Mouse (Mus musculus): ENCODE results near the gene Tsga10. TPM values are rescaled to one million over a fixed set of nuclear protein-coding genes. Genes with fewer than 3 reads are reported as not detected.

The Tsga10 gene
- polyA plus RNA-seq, 1 experiment from 2014 or later, result 4.9 TPM

- H3K36me3 ChIP-seq (ENCODE audit: control insufficient read depth, insufficient read depth), result no peaks in the 10 kb centered on the region
- H3K4me2 ChIP-seq (ENCODE audit: low read depth, low read length), result no peak overlapping the region
- H3K9me3 ChIP-seq (replicated peaks; ENCODE audit: control insufficient read depth, low read length), result no peaks in the 10 kb centered on the region
- no peak overlapping the region for H3K4me3 ChIP-seq (ENCODE audit: low read length)
- no peaks in the 10 kb centered on the region for H3K4me1 ChIP-seq (ENCODE audit: control insufficient read depth, insufficient read depth, low read length)
- H3K27me3 ChIP-seq (ENCODE audit: control insufficient read depth, insufficient read depth, low read length), result no peaks in the 10 kb centered on the region
- ATAC-seq (replicated peaks; ENCODE audit: extremely low read depth, insufficient read depth, low FRiP score), result no peak
- no peak overlapping the region for H3K9ac ChIP-seq (ENCODE audit: low read length)
- WGBS, result 84% methylated on average over 5 of the region's 5 CpGs
- no peak overlapping the region for H3K27ac ChIP-seq (ENCODE audit: low read length)
Measured at GRCm38 (mm10) chr1:37735932-37736331, 130.3 kb downstream of the Tsga10 start.

GRCm38 (mm10) chr1:37734841-37735240 lies 131.4 kb downstream of the Tsga10 start:
- H3K27ac ChIP-seq (ENCODE audit: low read length), result no peak overlapping the region
- no peak overlapping the region for H3K4me2 ChIP-seq (ENCODE audit: low read depth, low read length)
- H3K4me1 ChIP-seq (ENCODE audit: control insufficient read depth, insufficient read depth, low read length), result no peaks in the 10 kb centered on the region
- no peak overlapping the region for H3K9ac ChIP-seq (ENCODE audit: low read length)
- no peaks in the 10 kb centered on the region for H3K27me3 ChIP-seq (ENCODE audit: control insufficient read depth, insufficient read depth, low read length)
- H3K4me3 ChIP-seq (ENCODE audit: low read length), result no peak overlapping the region
- no peaks in the 10 kb centered on the region for H3K36me3 ChIP-seq (ENCODE audit: control insufficient read depth, insufficient read depth)
- ATAC-seq (replicated peaks; ENCODE audit: extremely low read depth, insufficient read depth, low FRiP score), result no peak
- H3K9me3 ChIP-seq (replicated peaks; ENCODE audit: control insufficient read depth, low read length), result no peaks in the 10 kb centered on the region
- WGBS, result 79% methylated on average over 7 of the region's 7 CpGs

DNA sequence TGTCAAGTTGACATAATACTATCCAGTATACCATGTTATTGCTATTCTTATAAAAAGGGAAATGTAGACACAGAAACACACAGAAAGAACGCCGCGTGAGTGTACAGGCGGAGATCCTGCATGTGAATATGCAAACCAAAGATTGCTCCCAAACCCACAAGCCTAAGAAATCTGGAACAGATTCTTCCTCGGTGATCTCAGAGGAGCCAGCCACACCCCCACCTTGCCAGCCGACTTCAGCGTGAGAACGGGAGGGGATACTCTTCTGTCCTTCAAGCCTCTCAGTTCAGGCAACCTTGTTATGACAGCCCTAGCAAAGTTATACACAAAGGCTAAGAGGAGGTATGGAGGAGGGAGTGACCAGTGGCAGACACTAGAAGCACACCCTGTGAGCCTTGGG lies 136.9 kb downstream of the Tsga10 start:
- no peak overlapping the region for H3K4me3 ChIP-seq (ENCODE audit: low read length)
- H3K4me1 ChIP-seq (ENCODE audit: control insufficient read depth, insufficient read depth, low read length), result no peaks in the 10 kb centered on the region
- H3K9me3 ChIP-seq (replicated peaks; ENCODE audit: control insufficient read depth, low read length), result no peaks in the 10 kb centered on the region
- no peaks in the 10 kb centered on the region for H3K27me3 ChIP-seq (ENCODE audit: control insufficient read depth, insufficient read depth, low read length)
- WGBS, result 86% methylated on average over 8 of the region's 8 CpGs
- H3K4me2 ChIP-seq (ENCODE audit: low read depth, low read length), result no peak overlapping the region
- H3K9ac ChIP-seq (ENCODE audit: low read length), result no peak overlapping the region
- H3K36me3 ChIP-seq (ENCODE audit: control insufficient read depth, insufficient read depth), result no peaks in the 10 kb centered on the region
- no peak for ATAC-seq (replicated peaks; ENCODE audit: extremely low read depth, insufficient read depth, low FRiP score)
- H3K27ac ChIP-seq (ENCODE audit: low read length), result no peak overlapping the region

GRCm38 (mm10) chr1:37728053-37728452 lies 138.2 kb downstream of the Tsga10 start:
- H3K4me2 ChIP-seq (ENCODE audit: low read depth, low read length), result no peak overlapping the region
- WGBS, result 46% methylated on average over 10 of the region's 10 CpGs
- ATAC-seq (replicated peaks; ENCODE audit: extremely low read depth, insufficient read depth, low FRiP score), result no peak
- H3K9ac ChIP-seq (ENCODE audit: low read length), result no peak overlapping the region
- H3K9me3 ChIP-seq (replicated peaks; ENCODE audit: control insufficient read depth, low read length), result no peaks in the 10 kb centered on the region
- H3K4me1 ChIP-seq (ENCODE audit: control insufficient read depth, insufficient read depth, low read length), result no peaks in the 10 kb centered on the region
- no peaks in the 10 kb centered on the region for H3K36me3 ChIP-seq (ENCODE audit: control insufficient read depth, insufficient read depth)
- no peaks in the 10 kb centered on the region for H3K27me3 ChIP-seq (ENCODE audit: control insufficient read depth, insufficient read depth, low read length)
- H3K4me3 ChIP-seq (ENCODE audit: low read length), result no peak overlapping the region
- H3K27ac ChIP-seq (ENCODE audit: low read length), result no peak overlapping the region

DNA sequence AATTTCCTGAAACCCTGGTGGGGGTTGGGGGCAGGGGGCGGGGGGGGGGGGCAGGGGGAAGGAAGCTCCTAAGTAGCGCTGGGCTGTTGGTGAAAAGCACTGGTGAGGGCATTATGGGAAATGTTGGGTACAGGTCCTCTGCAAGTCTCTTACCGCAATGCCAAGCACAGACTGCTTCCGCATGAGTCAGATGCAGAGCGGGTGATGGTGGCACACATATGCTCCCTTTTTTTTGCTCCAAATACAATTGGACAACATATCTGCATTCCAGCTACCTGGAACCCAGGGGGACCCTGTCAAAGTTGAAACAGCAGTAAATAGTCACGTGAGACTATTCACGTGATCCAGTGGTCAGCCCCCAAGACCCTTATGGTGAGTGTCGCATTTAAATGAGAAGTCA lies 139.0 kb downstream of the Tsga10 start:
- Histone ChIP-seq H3K27ac (ENCODE audit: low read length) (no peak overlapping the region), H3K4me3 (ENCODE audit: low read length) (no peak overlapping the region), H3K9me3 (replicated peaks; ENCODE audit: control insufficient read depth, low read length) (no peaks in the 10 kb centered on the region), H3K36me3 (ENCODE audit: control insufficient read depth, insufficient read depth) (no peaks in the 10 kb centered on the region), H3K9ac (ENCODE audit: low read length) (no peak overlapping the region), H3K4me2 (ENCODE audit: low read depth, low read length) (no peak overlapping the region), H3K4me1 (ENCODE audit: control insufficient read depth, insufficient read depth, low read length) (no peaks in the 10 kb centered on the region), H3K27me3 (ENCODE audit: control insufficient read depth, insufficient read depth, low read length) (0 out of 2 replicates have a peak, but pooled peaks cover 1% of the 10 kb centered on the region)
- ATAC-seq (replicated peaks; ENCODE audit: extremely low read depth, insufficient read depth, low FRiP score), result no peak
- 79% methylated on average over 8 of the region's 8 CpGs for WGBS

DNA sequence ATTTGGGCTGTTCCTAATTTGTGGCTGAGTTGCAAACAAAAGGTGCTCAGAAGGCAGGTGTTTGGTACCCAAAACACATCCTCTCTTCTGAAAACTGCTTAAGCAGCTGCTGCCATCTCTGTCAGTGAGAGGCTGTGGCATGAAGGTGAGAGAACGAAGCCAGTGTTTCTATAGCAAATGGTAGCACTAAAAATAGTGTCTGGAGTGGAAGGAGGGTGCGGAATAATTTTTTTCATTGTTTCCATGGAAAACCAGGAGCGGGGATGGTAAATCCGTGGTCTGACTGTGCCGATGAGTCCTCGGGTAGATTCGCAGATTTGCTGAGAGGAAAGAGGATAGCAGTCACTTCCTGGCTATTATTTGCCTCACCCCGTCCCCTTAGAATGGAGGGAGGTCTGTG lies 139.8 kb downstream of the Tsga10 start:
- ATAC-seq (replicated peaks; ENCODE audit: extremely low read depth, insufficient read depth, low FRiP score), result no peak
- WGBS, result 62% methylated on average over 8 of the region's 8 CpGs
- H3K4me2 ChIP-seq (ENCODE audit: low read depth, low read length), result no peak overlapping the region
- no peak overlapping the region for H3K4me3 ChIP-seq (ENCODE audit: low read length)
- no peaks in the 10 kb centered on the region for H3K36me3 ChIP-seq (ENCODE audit: control insufficient read depth, insufficient read depth)
- no peak overlapping the region for H3K9ac ChIP-seq (ENCODE audit: low read length)
- peaks cover 2% of the 10 kb centered on the region; the same call in 1 of the 2 replicates for H3K27me3 ChIP-seq (ENCODE audit: control insufficient read depth, insufficient read depth, low read length)
- H3K27ac ChIP-seq (ENCODE audit: low read length), result no peak overlapping the region
- no peaks in the 10 kb centered on the region for H3K4me1 ChIP-seq (ENCODE audit: control insufficient read depth, insufficient read depth, low read length)
- H3K9me3 ChIP-seq (replicated peaks; ENCODE audit: control insufficient read depth, low read length), result no peaks in the 10 kb centered on the region

DNA sequence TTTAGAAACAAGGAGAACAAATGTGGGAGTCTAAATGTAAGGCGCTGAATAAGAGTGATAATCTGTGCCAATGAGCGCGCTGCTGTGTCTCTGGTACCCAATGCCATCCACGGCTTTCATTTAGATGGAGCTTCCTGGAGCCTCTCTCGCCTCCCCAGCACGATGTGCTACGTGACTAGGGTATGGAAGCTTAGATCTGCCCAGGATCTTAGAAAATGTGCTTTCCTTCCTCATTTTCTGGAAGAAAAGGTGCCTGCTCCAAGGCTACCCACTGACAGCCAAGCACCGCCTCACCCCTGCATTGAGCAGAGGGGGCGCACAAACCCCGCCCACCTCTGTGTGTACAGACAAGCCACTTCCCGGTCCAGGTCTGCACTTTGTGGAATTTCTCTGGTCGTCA lies 140.3 kb downstream of the Tsga10 start:
- Histone ChIP-seq H3K27ac (ENCODE audit: low read length) (no peak overlapping the region), H3K36me3 (ENCODE audit: control insufficient read depth, insufficient read depth) (no peaks in the 10 kb centered on the region), H3K9me3 (replicated peaks; ENCODE audit: control insufficient read depth, low read length) (no peaks in the 10 kb centered on the region), H3K9ac (ENCODE audit: low read length) (no peak overlapping the region), H3K4me2 (ENCODE audit: low read depth, low read length) (peak overlapping the region; percentile 12; the same call in 1 of the 2 replicates), H3K4me1 (ENCODE audit: control insufficient read depth, insufficient read depth, low read length) (no peaks in the 10 kb centered on the region), H3K4me3 (ENCODE audit: low read length) (no peak overlapping the region), H3K27me3 (ENCODE audit: control insufficient read depth, insufficient read depth, low read length) (peaks cover 2% of the 10 kb centered on the region; the same call in 1 of the 2 replicates)
- WGBS, result 59% methylated on average over 12 of the region's 12 CpGs
- no peak for ATAC-seq (replicated peaks; ENCODE audit: extremely low read depth, insufficient read depth, low FRiP score)

GRCm38 (mm10) chr1:37721092-37721491 lies 145.1 kb downstream of the Tsga10 start:
- ATAC-seq (replicated peaks; ENCODE audit: extremely low read depth, insufficient read depth, low FRiP score), result no peak
- H3K36me3 ChIP-seq (ENCODE audit: control insufficient read depth, insufficient read depth), result no peaks in the 10 kb centered on the region

DNA sequence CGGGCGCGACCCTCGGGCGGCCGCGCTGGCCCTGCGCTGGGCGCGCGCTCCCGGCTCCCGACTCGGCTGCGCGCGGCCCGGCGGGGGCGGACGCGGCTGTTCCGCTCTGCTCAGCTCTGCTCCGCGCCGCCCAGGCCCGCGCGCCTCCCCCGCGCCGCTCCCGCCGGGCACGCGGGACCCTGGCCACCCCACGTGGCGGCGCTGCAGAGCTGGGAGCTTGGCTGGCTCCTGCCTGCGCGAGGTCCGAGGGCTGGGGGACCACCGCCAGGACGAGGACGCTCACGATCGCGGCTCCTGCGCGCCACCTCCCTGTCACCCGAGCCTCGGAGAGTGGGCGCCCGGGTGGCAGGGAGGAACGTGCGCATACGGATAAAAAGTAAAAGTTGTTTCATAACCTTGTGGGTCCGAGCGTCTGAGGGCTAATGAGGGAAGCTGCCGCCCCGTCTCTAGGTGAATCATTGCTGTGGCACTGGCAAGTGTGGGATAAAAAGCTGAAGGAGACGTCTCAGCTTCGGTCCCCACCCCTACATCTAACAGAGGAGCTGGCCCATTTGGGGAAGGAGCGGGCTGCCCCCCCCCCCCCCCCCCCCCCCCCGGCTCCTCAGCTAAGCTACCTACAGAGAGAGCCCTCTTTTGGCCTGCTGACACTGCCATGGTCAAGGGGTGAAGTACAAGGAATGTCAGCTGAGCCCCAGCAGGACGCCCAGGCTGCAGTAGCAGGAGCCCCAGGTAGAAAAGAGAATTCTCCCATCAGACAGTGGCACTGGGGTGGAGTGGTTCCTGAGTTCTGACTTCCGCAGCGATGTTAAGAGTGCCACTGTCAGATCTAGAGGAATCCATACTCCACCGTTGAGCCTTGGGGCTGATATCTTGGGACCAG lies 146.2 kb downstream of the Tsga10 start, which contains the start of gene 2010300C02Rik:
Gene 2010300C02Rik (minus strand): TSS at position 325 of the 880 bp plus-strand sequence.
- no peaks in the 10 kb centered on the region; the same call in 1 of the 2 replicates for H3K4me1 ChIP-seq (ENCODE audit: control insufficient read depth, insufficient read depth, low read length)
- peak; percentile 63 for ATAC-seq (replicated peaks; ENCODE audit: extremely low read depth, insufficient read depth, low FRiP score)
- H3K4me3 ChIP-seq (ENCODE audit: low read length), result peak within 1 kb of the TSS; percentile 71
- H3K36me3 ChIP-seq (ENCODE audit: control insufficient read depth, insufficient read depth), result no peaks in the 10 kb centered on the region
- no peaks in the 10 kb centered on the region for H3K9me3 ChIP-seq (replicated peaks; ENCODE audit: control insufficient read depth, low read length)
- H3K4me2 ChIP-seq (ENCODE audit: low read depth, low read length), result peak within 1 kb of the TSS; percentile 99
- H3K9ac ChIP-seq (ENCODE audit: low read length), result peak within 1 kb of the TSS; percentile 79
- H3K27me3 ChIP-seq (ENCODE audit: control insufficient read depth, insufficient read depth, low read length), result peaks cover 4% of the 10 kb centered on the region
- peak within 1 kb of the TSS; percentile 49; the same call in 1 of the 2 replicates for H3K27ac ChIP-seq (ENCODE audit: low read length)
- under 1% methylated on average over 67 of the region's 69 CpGs for WGBS

More at GRCm38 (mm10) chr1:37721092-37721491, 145.1 kb downstream of the Tsga10 start:
- no peak overlapping the region for H3K9ac ChIP-seq (ENCODE audit: low read length)
- no peaks in the 10 kb centered on the region for H3K9me3 ChIP-seq (replicated peaks; ENCODE audit: control insufficient read depth, low read length)
- WGBS, result 64% methylated on average over 5 of the region's 5 CpGs
- H3K27ac ChIP-seq (ENCODE audit: low read length), result no peak overlapping the region
- H3K4me3 ChIP-seq (ENCODE audit: low read length), result no peak overlapping the region
- H3K27me3 ChIP-seq (ENCODE audit: control insufficient read depth, insufficient read depth, low read length), result peaks cover 4% of the 10 kb centered on the region
- H3K4me1 ChIP-seq (ENCODE audit: control insufficient read depth, insufficient read depth, low read length), result no peaks in the 10 kb centered on the region; the same call in 1 of the 2 replicates
- no peak overlapping the region for H3K4me2 ChIP-seq (ENCODE audit: low read depth, low read length)
